Mouse (Mus musculus) lung, postnatal 0 days (tissue): Measurements from ENCODE around the gene Krt18. TPM values are rescaled to one million over a fixed set of nuclear protein-coding genes. Genes with fewer than 3 reads are reported as not detected.

Experiments
- ATAC-seq: fragments of 200-750 bp; cut with Nextera tagmentation; 2 replicates; pipeline ENCODE4 v1.8.0; 2017; ENCODE audit warnings: moderate library complexity
- DNase-seq: peaks from one replicate; pipeline ENCODE4 v3.0.0-alpha.2; 2016; ENCODE audit warnings: low spot score
- H3K27ac ChIP-seq: fragments of 300-500 bp; sonication (generic); 2 replicates; pipeline ENCODE4 v1.5.1; 2014; ENCODE audit warnings: antibody characterized with exemption, mild to moderate bottlenecking, low read length, mixed read lengths
- H3K27me3 ChIP-seq: fragments of 300-500 bp; sonication (generic); replicated peaks from 2 replicates; pipeline ENCODE4 v1.6.1; 2014; ENCODE audit warnings: low read length, mixed read lengths; ENCODE audit not compliant: insufficient read depth
- H3K36me3 ChIP-seq: fragments of 300-500 bp; sonication (generic); 2 replicates; pipeline ENCODE4 v1.6.1; 2014; ENCODE audit warnings: low read length, mixed read lengths; ENCODE audit not compliant: insufficient read depth
- H3K4me1 ChIP-seq: fragments of 300-500 bp; sonication (generic); 2 replicates; pipeline ENCODE4 v1.6.1; 2014; ENCODE audit warnings: antibody characterized with exemption, low read depth, low read length, mixed read lengths; ENCODE audit not compliant: insufficient read depth
- H3K4me2 ChIP-seq: fragments of 300-500 bp; sonication (generic); replicated peaks from 2 replicates; pipeline ENCODE4 v1.6.1; 2014; ENCODE audit warnings: low read depth, mild to moderate bottlenecking, low read length, moderate library complexity, mixed read lengths
- H3K4me3 ChIP-seq: fragments of 300-500 bp; sonication (generic); 2 replicates; pipeline ENCODE4 v1.5.1; 2014; ENCODE audit warnings: low read depth, low read length
- H3K9ac ChIP-seq: fragments of 300-500 bp; sonication (generic); replicated peaks from 2 replicates; pipeline ENCODE4 v1.6.1; 2014; ENCODE audit warnings: low read depth, mild to moderate bottlenecking
- H3K9me3 ChIP-seq: fragments of 300-500 bp; sonication (generic); 2 replicates; pipeline ENCODE4 v1.6.1; 2016; ENCODE audit warnings: low read length, mixed read lengths
- CTCF ChIP-seq: IDR thresholded peaks from 2 replicates; pipeline ENCODE4 v1.5.1; 2016; ENCODE audit warnings: antibody characterized with exemption, mild to moderate bottlenecking
- EP300 ChIP-seq: IDR thresholded peaks from 2 replicates; pipeline ENCODE4 v1.6.1; 2016; ENCODE audit warnings: antibody characterized with exemption, mild to moderate bottlenecking, control low read depth
- WGBS: fragments of 180-500 bp; shearing (Covaris S2); extraction: QIAGEN DNeasy Blood & Tissue Kit; methylation state at CpG from one replicate; pipeline ENCODE4 v1.1.7; 2014; 5-methylcytosine and 5-hydroxymethylcytosine counted together
- polyA plus RNA-seq: library from polyadenylated mRNA; unstranded; fragments of >200 nt; fragmentation: Nextera tagmentation; extraction: Ambion mirVana; gene quantifications from 2 replicates; pipeline ENCODE4 v1.2.1, GENCODE M21; 2015

Krt18 gene
- polyA plus RNA-seq, 1 experiment from 2014 or later: 248 TPM

DNA sequence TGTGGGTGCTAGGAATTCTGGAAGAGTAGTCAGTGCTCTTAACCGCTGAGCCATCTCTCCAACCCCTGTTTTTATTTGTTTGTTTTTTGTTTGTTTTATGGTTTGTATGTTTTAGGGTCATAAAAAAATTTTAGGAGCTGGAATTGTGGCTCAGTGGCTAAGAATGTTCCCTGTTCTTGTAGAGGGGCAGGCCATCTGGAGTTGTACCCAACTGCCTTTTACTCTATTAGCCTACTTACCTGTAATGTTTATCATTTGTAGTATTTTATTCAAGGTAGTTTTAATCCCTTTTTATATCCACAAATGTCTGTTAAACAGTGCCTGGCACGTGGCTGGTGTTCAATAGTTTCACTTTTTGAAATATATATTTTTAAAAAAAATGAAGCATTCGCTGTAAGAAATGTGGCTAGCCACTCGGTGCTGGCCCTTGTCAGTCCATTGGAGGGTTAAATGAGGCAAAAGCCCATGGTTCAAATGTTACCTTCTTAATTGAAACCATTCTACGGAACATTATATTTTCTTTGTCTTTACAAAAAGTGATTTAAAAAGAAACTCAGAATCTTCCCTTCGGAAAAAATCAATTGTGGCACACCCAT, 45.1 kb downstream of the Krt18 start:
- no peak overlapping the region for H3K27ac ChIP-seq
- peak overlapping the region; percentile 97; the same call in 1 of the 2 replicates for H3K4me3 ChIP-seq
- no peaks in the 10 kb centered on the region for H3K27me3 ChIP-seq
- H3K4me2 ChIP-seq: peak overlapping the region; percentile 43
- WGBS: 14% methylated on average over 6 of the region's 6 CpGs
- H3K4me1 ChIP-seq: peaks cover 9% of the 10 kb centered on the region; the same call in 1 of the 2 replicates
- DNase-seq (no peak), ATAC-seq (peak; percentile 2)
- no peaks in the 10 kb centered on the region for H3K36me3 ChIP-seq
- no peaks in the 10 kb centered on the region for H3K9me3 ChIP-seq
- TF ChIP-seq EP300 (no peak), CTCF (no peak)
- no peak overlapping the region for H3K9ac ChIP-seq

- Histone ChIP-seq H3K4me2 (peak within 1 kb of the TSS; percentile 93), H3K4me3 (peak within 1 kb of the TSS; percentile 97), H3K27me3 (no peaks in the 10 kb centered on the region), H3K9ac (peak within 1 kb of the TSS; percentile 91), H3K4me1 (peaks cover 9% of the 10 kb centered on the region; the same call in 1 of the 2 replicates), H3K36me3 (no peaks in the 10 kb centered on the region), H3K9me3 (no peaks in the 10 kb centered on the region), H3K27ac (peak within 1 kb of the TSS; percentile 95)
- WGBS: under 1% methylated on average over 55 of the region's 58 CpGs
- ATAC-seq: peak; percentile 96
- TF ChIP-seq CTCF: no peak; the same call in 1 of the 2 replicates
- no peak for TF ChIP-seq EP300
- peak; percentile 100 for DNase-seq
Observed at GRCm38 (mm10) chr15:102073559-102074069, 45.6 kb downstream of the Krt18 start, which contains the start of gene Eif4b. Eif4b (plus strand) TSS chr15:102073773.

- Histone ChIP-seq H3K4me1 (peaks cover 9% of the 10 kb centered on the region; the same call in 1 of the 2 replicates), H3K4me3 (peak overlapping the region; percentile 97), H3K9ac (peak overlapping the region; percentile 91), H3K27ac (peak overlapping the region; percentile 95), H3K4me2 (peak overlapping the region; percentile 93), H3K9me3 (no peaks in the 10 kb centered on the region), H3K27me3 (no peaks in the 10 kb centered on the region), H3K36me3 (no peaks in the 10 kb centered on the region)
- WGBS: 2% methylated on average over 51 of the region's 57 CpGs
- DNase-seq (peak; percentile 61), ATAC-seq (peak; percentile 44)
- TF ChIP-seq EP300: no peak
- no peak for TF ChIP-seq CTCF
Observed at GRCm38 (mm10) chr15:102074070-102074731, 46.2 kb downstream of the Krt18 start.

DNA sequence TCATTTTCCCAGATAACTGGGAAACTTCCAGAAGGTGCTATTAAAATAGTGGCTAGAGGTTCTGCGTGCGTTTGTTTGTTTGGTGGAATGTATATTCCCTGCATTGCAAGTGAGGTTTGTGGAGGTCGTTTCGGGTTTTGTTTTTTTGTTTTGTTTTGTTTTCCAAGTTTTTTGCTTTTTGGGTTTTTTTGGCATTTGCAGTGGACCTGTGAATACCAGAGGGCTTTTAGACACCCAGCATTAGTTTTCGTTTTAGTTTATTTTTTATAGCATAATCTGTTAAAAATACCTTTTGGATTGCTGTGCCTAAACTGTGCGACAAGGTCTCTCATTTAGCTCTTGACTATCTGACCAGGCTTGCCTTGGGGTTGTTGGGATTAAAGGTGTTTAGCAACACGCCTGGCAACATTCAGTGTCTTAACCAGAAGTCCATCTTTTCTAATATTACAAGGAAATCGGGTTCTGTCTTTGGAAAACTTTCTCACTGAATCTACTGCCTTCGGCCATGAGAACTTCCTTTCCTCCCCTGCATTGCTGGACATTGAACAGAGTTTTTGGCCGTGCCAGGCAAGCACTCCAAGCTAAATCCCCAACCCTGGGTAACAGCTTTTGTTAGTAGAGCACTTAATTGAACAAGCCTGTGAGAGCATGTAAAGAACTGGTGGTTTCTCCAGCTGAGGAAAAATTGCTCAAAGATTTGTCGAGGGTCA, 47.1 kb downstream of the Krt18 start:
- WGBS: 4% methylated on average over 11 of the region's 11 CpGs
- peak; percentile 57 for DNase-seq
- no peaks in the 10 kb centered on the region for H3K27me3 ChIP-seq
- no peak for ATAC-seq
- H3K36me3 ChIP-seq: no peaks in the 10 kb centered on the region
- H3K27ac ChIP-seq: 0 out of 2 replicates have a peak overlapping the region, but pooled peaks have one; percentile 95
- H3K4me3 ChIP-seq: peak overlapping the region; percentile 97
- no peak overlapping the region; the same call in 1 of the 2 replicates for H3K9ac ChIP-seq
- no peaks in the 10 kb centered on the region for H3K9me3 ChIP-seq
- H3K4me1 ChIP-seq: peaks cover 9% of the 10 kb centered on the region; the same call in 1 of the 2 replicates
- peak overlapping the region; percentile 93 for H3K4me2 ChIP-seq
- TF ChIP-seq CTCF (no peak), EP300 (no peak)

DNA sequence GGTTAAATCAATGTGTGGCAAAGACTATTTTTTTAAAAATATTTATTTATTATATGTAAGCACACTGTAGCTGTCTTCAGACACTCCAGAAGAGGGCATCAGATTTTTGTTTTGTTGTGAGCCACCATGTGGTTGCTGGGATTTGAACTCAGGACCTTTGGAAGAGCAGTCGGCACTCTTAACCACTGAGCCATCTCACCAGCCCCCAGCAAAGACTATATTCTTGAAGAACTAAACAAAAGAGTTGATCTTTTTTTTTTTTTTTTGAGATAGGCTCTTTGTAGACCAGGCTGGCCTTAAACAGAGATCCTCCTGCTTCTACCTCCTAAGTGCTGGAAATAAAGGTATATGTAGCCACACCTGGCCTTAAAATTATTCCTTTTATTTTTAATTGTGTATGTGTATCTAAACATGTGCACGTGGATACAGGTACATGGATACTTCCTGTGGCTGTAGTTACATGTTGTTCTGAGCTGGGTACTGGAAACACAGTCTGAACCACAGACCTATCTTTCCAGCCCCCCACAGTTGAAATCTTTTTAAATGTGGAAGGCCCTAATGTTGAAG, 49.2 kb downstream of the Krt18 start:
- H3K4me1 ChIP-seq: peaks cover 9% of the 10 kb centered on the region; the same call in 1 of the 2 replicates
- no peak for TF ChIP-seq CTCF
- TF ChIP-seq EP300: no peak
- no peaks in the 10 kb centered on the region for H3K27me3 ChIP-seq
- no peak overlapping the region for H3K9ac ChIP-seq
- DNase-seq (no peak), ATAC-seq (no peak)
- no peaks in the 10 kb centered on the region for H3K9me3 ChIP-seq
- no peak overlapping the region for H3K4me2 ChIP-seq
- no peak overlapping the region for H3K4me3 ChIP-seq
- H3K27ac ChIP-seq: no peak overlapping the region
- 77% methylated on average over 2 of the region's 2 CpGs for WGBS
- 0 out of 2 replicates have a peak, but pooled peaks cover 2% of the 10 kb centered on the region for H3K36me3 ChIP-seq
